Mouse (Mus musculus) forebrain, postnatal 0 days (tissue): Measurements from ENCODE around the gene Rrn3. TPM values are rescaled to one million over a fixed set of nuclear protein-coding genes. Genes with fewer than 3 reads are reported as not detected.

Experiments
- ATAC-seq: fragments of 200-750 bp; cut with Nextera tagmentation; 2 replicates; pipeline ENCODE4 v1.8.0; 2017; ENCODE audit warnings: mild to moderate bottlenecking, moderate library complexity
- DNase-seq: peaks from one replicate; pipeline ENCODE4 v3.0.0-alpha.2; 2015
- H3K27ac ChIP-seq: fragments of 300-500 bp; sonication (generic); 2 replicates; pipeline ENCODE4 v1.5.1; 2014; ENCODE audit warnings: low read depth, mild to moderate bottlenecking, antibody characterized with exemption, low read length, moderate library complexity, mixed read lengths
- H3K27me3 ChIP-seq: fragments of 300-500 bp; sonication (generic); 2 replicates; pipeline ENCODE4 v1.6.1; 2014; ENCODE audit warnings: mild to moderate bottlenecking, low read length, mixed read lengths; ENCODE audit not compliant: insufficient read depth
- H3K36me3 ChIP-seq: fragments of 300-500 bp; sonication (generic); 2 replicates; pipeline ENCODE4 v1.6.1; 2014; ENCODE audit warnings: mild to moderate bottlenecking, moderate library complexity; ENCODE audit not compliant: insufficient read depth
- H3K4me1 ChIP-seq: fragments of 300-500 bp; sonication (generic); 2 replicates; pipeline ENCODE4 v1.6.1; 2014; ENCODE audit warnings: antibody characterized with exemption; ENCODE audit not compliant: insufficient read depth
- H3K4me2 ChIP-seq: fragments of 300-500 bp; sonication (generic); 2 replicates; pipeline ENCODE4 v1.6.1; 2014; ENCODE audit warnings: low read depth, mild to moderate bottlenecking, moderate library complexity
- H3K4me3 ChIP-seq: fragments of 300-500 bp; sonication (generic); 2 replicates; pipeline ENCODE4 v1.5.1; 2014; ENCODE audit warnings: low read depth, low read length, mixed read lengths
- H3K9ac ChIP-seq: fragments of 300-500 bp; sonication (generic); 2 replicates; pipeline ENCODE4 v1.6.1; 2014; ENCODE audit warnings: mild to moderate bottlenecking
- H3K9me3 ChIP-seq: fragments of 300-500 bp; sonication (generic); 2 replicates; pipeline ENCODE4 v1.6.1; 2016; ENCODE audit warnings: low read length
- CTCF ChIP-seq: sonication (generic); IDR thresholded peaks from 2 replicates; pipeline ENCODE4 v1.5.1; 2016; ENCODE audit warnings: antibody characterized with exemption, control low read depth, low read depth
- WGBS: fragments of 180-500 bp; shearing (Covaris S2); extraction: QIAGEN DNeasy Blood & Tissue Kit; methylation state at CpG from one replicate; pipeline ENCODE4 v1.1.7; 2014; 5-methylcytosine and 5-hydroxymethylcytosine counted together
- microRNA-seq, 2 experiments: library from miRNA; unstranded; fragments of <30 nt; microRNA quantifications; one replicate each; pipeline ENCODE4; 2016
- polyA plus RNA-seq: library from polyadenylated mRNA; unstranded; fragments of >200 nt; fragmentation: Nextera tagmentation; extraction: Ambion mirVana; gene quantifications from 2 replicates; pipeline ENCODE4 v1.2.1, GENCODE M21; 2015
- total RNA-seq: library from RNA; depleted of rRNA; stranded (reverse); fragments of >200 nt; gene quantifications from 2 replicates; pipeline ENCODE4 v1.2.3, GENCODE M21; 2014; rRNA removed

Rrn3 gene
- total and polyA plus RNA-seq, 2 experiments from 2014 or later = 80.7 to 104 TPM

DNA sequence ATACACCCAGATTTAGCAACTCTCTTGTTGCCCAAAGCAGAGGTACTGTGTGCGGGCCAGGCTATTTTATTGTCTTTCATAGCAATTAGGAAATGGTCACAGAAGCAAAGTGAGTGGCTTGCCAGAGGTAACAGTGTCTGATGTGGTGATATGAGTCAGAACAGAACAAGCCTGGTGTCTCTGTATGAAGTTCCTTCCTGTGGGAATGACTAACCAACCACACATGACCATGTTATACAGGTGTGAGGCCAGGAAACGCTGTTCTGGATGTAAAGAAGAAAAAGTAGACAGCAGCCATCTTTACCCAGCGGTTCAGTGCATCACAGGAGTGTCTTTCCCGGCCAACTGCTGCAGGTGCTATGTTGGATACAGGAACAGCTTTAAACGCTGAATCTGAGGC lies 64.5 kb downstream of the Rrn3 start:
- ATAC-seq = no peak
- 97% methylated on average over 5 of the region's 5 CpGs for WGBS
- no peak for TF ChIP-seq CTCF

DNA sequence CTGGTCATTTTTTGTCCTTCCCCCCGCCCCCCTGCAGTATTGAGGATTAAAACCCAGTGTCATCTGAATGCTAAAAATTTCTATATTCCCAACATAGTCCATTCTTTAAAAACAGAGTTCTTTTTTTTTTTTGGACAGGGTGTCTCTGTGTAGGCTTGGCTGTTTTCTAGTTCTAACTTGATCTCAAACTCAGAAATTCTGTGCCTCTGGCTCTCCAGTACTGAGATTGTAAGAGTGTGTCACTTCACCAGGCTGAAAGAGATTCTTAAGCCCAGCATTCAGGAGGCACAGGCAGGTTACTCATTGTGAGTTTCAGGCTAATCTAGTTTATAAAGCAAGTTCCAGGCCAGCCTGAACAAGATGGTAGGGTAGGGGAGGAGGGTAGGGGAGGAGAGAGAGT lies 66.2 kb downstream of the Rrn3 start:
- no peak for DNase-seq
- Histone ChIP-seq H3K36me3 (peaks cover 31% of the 10 kb centered on the region), H3K4me1 (no peaks in the 10 kb centered on the region), H3K4me2 (no peak overlapping the region), H3K27ac (no peak overlapping the region), H3K27me3 (no peaks in the 10 kb centered on the region), H3K9me3 (no peaks in the 10 kb centered on the region), H3K9ac (no peak overlapping the region), H3K4me3 (no peak overlapping the region)
- no peak for TF ChIP-seq CTCF
- WGBS = 95% methylated on average over 1 of the region's 1 CpGs
- no peak for ATAC-seq

More for the DNA sequence above, 64.5 kb downstream of the Rrn3 start:
- Histone ChIP-seq H3K27ac (no peak overlapping the region), H3K27me3 (no peaks in the 10 kb centered on the region), H3K36me3 (peaks cover 44% of the 10 kb centered on the region), H3K4me3 (no peak overlapping the region), H3K9me3 (no peaks in the 10 kb centered on the region), H3K4me2 (no peak overlapping the region), H3K9ac (no peak overlapping the region), H3K4me1 (no peaks in the 10 kb centered on the region)
- DNase-seq = no peak

GRCm38 (mm10) chr16:13848310-13848709 lies 67.8 kb downstream of the Rrn3 start:
- Histone ChIP-seq H3K27me3 (no peaks in the 10 kb centered on the region), H3K4me1 (no peaks in the 10 kb centered on the region), H3K36me3 (peaks cover 28% of the 10 kb centered on the region), H3K4me3 (no peak overlapping the region), H3K4me2 (no peak overlapping the region), H3K9ac (no peak overlapping the region), H3K9me3 (no peaks in the 10 kb centered on the region), H3K27ac (no peak overlapping the region)
- no peak for TF ChIP-seq CTCF
- no peak for DNase-seq
- WGBS = 84% methylated on average over 2 of the region's 2 CpGs
- no peak for ATAC-seq

DNA sequence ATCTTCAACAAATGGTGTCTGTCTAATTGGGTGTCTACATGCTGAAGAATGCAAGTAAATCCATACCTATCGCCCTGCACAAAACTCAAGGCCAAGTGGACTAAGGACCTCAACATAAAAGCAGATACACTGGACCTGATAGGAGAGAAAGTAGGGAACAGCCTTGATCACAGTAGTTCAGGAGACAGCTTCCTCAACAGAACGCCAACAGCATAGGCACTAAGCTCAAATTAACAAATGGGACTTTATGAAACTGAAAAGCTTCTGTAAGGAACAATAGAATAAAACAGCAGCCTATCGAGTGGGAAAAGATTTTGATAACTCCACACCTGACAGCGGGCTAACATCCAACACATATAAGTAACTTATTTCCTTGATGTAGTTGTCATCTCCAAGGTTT lies 70.9 kb downstream of the Rrn3 start:
- 95% methylated on average over 4 of the region's 4 CpGs for WGBS
- no peak overlapping the region for H3K4me3 ChIP-seq
- ATAC-seq = no peak

GRCm38 (mm10) chr16:13853886-13854285 lies 73.4 kb downstream of the Rrn3 start:
- WGBS = 94% methylated on average over 4 of the region's 4 CpGs
- Histone ChIP-seq H3K9me3 (no peaks in the 10 kb centered on the region), H3K9ac (no peak overlapping the region), H3K27me3 (no peaks in the 10 kb centered on the region), H3K4me3 (no peak overlapping the region), H3K4me1 (no peaks in the 10 kb centered on the region), H3K36me3 (peaks cover 41% of the 10 kb centered on the region), H3K27ac (no peak overlapping the region), H3K4me2 (no peak overlapping the region)
- DNase-seq (no peak), ATAC-seq (no peak)
- TF ChIP-seq CTCF = no peak

More for the DNA sequence above, 70.9 kb downstream of the Rrn3 start:
- H3K27me3 ChIP-seq = no peaks in the 10 kb centered on the region
- peaks cover 27% of the 10 kb centered on the region for H3K36me3 ChIP-seq
- no peak for DNase-seq
- TF ChIP-seq CTCF = no peak
- no peak overlapping the region for H3K4me2 ChIP-seq
- no peaks in the 10 kb centered on the region for H3K4me1 ChIP-seq
- H3K27ac ChIP-seq = no peak overlapping the region
- H3K9me3 ChIP-seq = no peaks in the 10 kb centered on the region
- no peak overlapping the region for H3K9ac ChIP-seq

Small RNA genes lying within 50 kb of the gene (microRNA-seq; reads per million reads assigned to microRNA genes)
- 0 reads per million in 2 experiments for gene Gm27734

Other genes starting within 250 kb of the Rrn3 start
- gene Parn, start 112.5 kb upstream of the Rrn3 start, total RNA-seq = 17.2 and 20.9 TPM in 2 replicates
- 34.9 and 38.1 TPM in 2 replicates for gene Parn, start 112.5 kb upstream of the Rrn3 start, polyA plus RNA-seq
- gene Bfar, start 108.8 kb upstream of the Rrn3 start, total RNA-seq = 39.8 and 41.2 TPM in 2 replicates
- gene Bfar, start 108.8 kb upstream of the Rrn3 start, polyA plus RNA-seq = 25.1 and 33.0 TPM in 2 replicates
- 5.6 and 7.7 TPM in 2 replicates for gene 3110001I22Rik, start 108.8 kb upstream of the Rrn3 start, total RNA-seq
- gene 3110001I22Rik, start 108.8 kb upstream of the Rrn3 start, polyA plus RNA-seq = 3.5 and 3.6 TPM in 2 replicates
- gene Pla2g10, start 49.7 kb upstream of the Rrn3 start, total RNA-seq = not detected in 2 replicates
- 0.15 and 0.16 TPM in 2 replicates for gene Pla2g10, start 49.7 kb upstream of the Rrn3 start, polyA plus RNA-seq
- 163 and 181 TPM in 2 replicates for gene Ntan1, start 38.1 kb downstream of the Rrn3 start, total RNA-seq
- gene Ntan1, start 38.1 kb downstream of the Rrn3 start, polyA plus RNA-seq = 231 and 254 TPM in 2 replicates
- gene Pdxdc1, start 122.4 kb downstream of the Rrn3 start, total RNA-seq = 67.4 and 70.8 TPM in 2 replicates
- gene Pdxdc1, start 122.4 kb downstream of the Rrn3 start, polyA plus RNA-seq = 54.4 and 60.2 TPM in 2 replicates
- 43.7 and 44.3 TPM in 2 replicates for gene Mpv17l, start 122.5 kb downstream of the Rrn3 start, total RNA-seq
- 34.6 and 46.1 TPM in 2 replicates for gene Mpv17l, start 122.5 kb downstream of the Rrn3 start, polyA plus RNA-seq
- 165 and 188 TPM in 2 replicates for gene 2900011O08Rik, start 205.9 kb downstream of the Rrn3 start, total RNA-seq
- 194 and 213 TPM in 2 replicates for gene 2900011O08Rik, start 205.9 kb downstream of the Rrn3 start, polyA plus RNA-seq
- 0.48 and 0.92 TPM in 2 replicates for gene Ifitm7, start 206.2 kb downstream of the Rrn3 start, total RNA-seq
- gene Ifitm7, start 206.2 kb downstream of the Rrn3 start, polyA plus RNA-seq = 0.36 and 0.44 TPM in 2 replicates